Mouse (Mus musculus) embryonic facial prominence, embryonic 14.5 days (tissue): ENCODE data around the gene Trim31. TPM values are rescaled to one million over a fixed set of nuclear protein-coding genes. Genes with fewer than 3 reads are reported as not detected.

Experiments
- ATAC-seq: fragments of 200-750 bp; cut with Nextera tagmentation; 2 replicates; pipeline ENCODE4 v1.8.0; 2017; ENCODE audit warnings: low read depth, moderate number of reproducible peaks, moderate TSS enrichment
- DNase-seq: peaks from one replicate; pipeline ENCODE4 v3.0.0-alpha.2; 2015; ENCODE audit warnings: low spot score
- H3K27ac ChIP-seq: fragments of 300-500 bp; sonication (generic); replicated peaks from 2 replicates; pipeline ENCODE4 v1.5.1; 2014; ENCODE audit warnings: low read depth, mild to moderate bottlenecking, low read length, moderate library complexity
- H3K27me3 ChIP-seq: fragments of 300-500 bp; sonication (generic); replicated peaks from 2 replicates; pipeline ENCODE4 v1.6.1; 2014; ENCODE audit warnings: low read length; ENCODE audit not compliant: control insufficient read depth, insufficient read depth
- H3K36me3 ChIP-seq: fragments of 300-500 bp; sonication (generic); 2 replicates; pipeline ENCODE4 v1.6.1; 2014; ENCODE audit warnings: low read length, mixed read lengths; ENCODE audit not compliant: control insufficient read depth, insufficient read depth
- H3K4me1 ChIP-seq: fragments of 300-500 bp; sonication (generic); 2 replicates; pipeline ENCODE4 v1.6.1; 2014; ENCODE audit warnings: antibody characterized with exemption, low read length; ENCODE audit not compliant: control insufficient read depth, insufficient read depth
- H3K4me2 ChIP-seq: fragments of 300-500 bp; sonication (generic); 2 replicates; pipeline ENCODE4 v1.6.1; 2014; ENCODE audit warnings: low read depth, mild to moderate bottlenecking, low read length, moderate library complexity, mixed read lengths
- H3K4me3 ChIP-seq: fragments of 300-500 bp; sonication (generic); 2 replicates; pipeline ENCODE4 v1.5.1; 2014; ENCODE audit warnings: low read depth, mild to moderate bottlenecking, low read length
- H3K9ac ChIP-seq: fragments of 300-500 bp; sonication (generic); 2 replicates; pipeline ENCODE4 v1.6.1; 2014; ENCODE audit warnings: low read depth, mild to moderate bottlenecking, low read length, moderate library complexity, mixed read lengths
- H3K9me3 ChIP-seq: fragments of 300-500 bp; sonication (generic); 2 replicates; pipeline ENCODE4 v1.6.1; 2016; ENCODE audit warnings: low read length; ENCODE audit not compliant: control insufficient read depth
- WGBS: fragments of 180-500 bp; shearing (Covaris S2); extraction: QIAGEN DNeasy Blood & Tissue Kit; methylation state at CpG from one replicate; pipeline ENCODE4 v1.1.7; 2014; 5-methylcytosine and 5-hydroxymethylcytosine counted together
- polyA plus RNA-seq: library from polyadenylated mRNA; unstranded; fragments of >200 nt; fragmentation: Nextera tagmentation; extraction: Ambion mirVana; gene quantifications from 2 replicates; pipeline ENCODE4 v1.2.1, GENCODE M21; 2014

The Trim31 gene
- polyA plus RNA-seq, 1 experiment from 2014 or later: not detected

GRCm38 (mm10) chr17:36943691-36944090, 45.8 kb downstream of the Trim31 start:
- Histone ChIP-seq H3K27ac (no peak overlapping the region), H3K4me3 (peak overlapping the region; percentile 45; the same call in 1 of the 2 replicates), H3K9ac (no peak overlapping the region), H3K9me3 (no peaks in the 10 kb centered on the region), H3K4me2 (peak overlapping the region; percentile 70; the same call in 1 of the 2 replicates), H3K4me1 (peaks cover 6% of the 10 kb centered on the region; the same call in 1 of the 2 replicates), H3K36me3 (peaks cover 2% of the 10 kb centered on the region; the same call in 1 of the 2 replicates), H3K27me3 (peaks cover 70% of the 10 kb centered on the region)
- DNase-seq (no peak), ATAC-seq (no peak)
- 20% methylated on average over 5 of the region's 5 CpGs for WGBS

DNA sequence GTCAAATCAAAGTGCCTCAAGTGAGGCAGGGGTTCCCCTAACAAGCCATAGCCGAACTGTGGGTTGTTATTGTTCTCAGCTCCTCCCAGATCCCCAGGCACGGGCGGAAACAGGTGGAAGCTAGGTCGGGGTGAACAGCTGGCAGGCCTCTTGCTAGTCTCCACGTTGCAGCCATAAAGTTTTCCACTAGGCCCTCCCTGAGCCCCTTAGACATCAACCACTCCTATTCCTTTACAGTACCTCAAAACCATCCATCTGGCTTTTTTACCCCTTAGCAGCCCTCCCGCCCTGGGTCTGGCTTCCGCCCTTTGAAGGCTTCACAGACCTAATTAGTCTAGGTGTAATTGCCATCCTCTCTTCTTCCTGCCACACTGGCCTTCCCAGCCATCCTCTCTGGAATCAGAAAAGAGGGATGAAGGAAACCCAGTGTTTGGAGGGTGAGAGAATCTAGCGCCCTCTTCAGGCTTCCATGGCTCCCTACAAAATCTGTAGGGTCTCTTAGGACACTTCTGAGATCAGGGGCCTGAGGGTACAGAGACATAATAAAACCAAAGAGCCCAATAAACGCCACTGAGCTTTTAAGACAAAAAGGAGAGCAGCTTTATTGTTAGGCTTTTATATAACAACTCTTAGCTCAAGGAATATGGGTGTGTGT, 46.3 kb downstream of the Trim31 start:
- no peak for ATAC-seq
- no peaks in the 10 kb centered on the region for H3K9me3 ChIP-seq
- 18% methylated on average over 9 of the region's 9 CpGs for WGBS
- H3K4me3 ChIP-seq: no peak overlapping the region
- no peak overlapping the region for H3K27ac ChIP-seq
- H3K4me2 ChIP-seq: no peak overlapping the region
- H3K4me1 ChIP-seq: peaks cover 6% of the 10 kb centered on the region; the same call in 1 of the 2 replicates
- H3K9ac ChIP-seq: no peak overlapping the region
- H3K27me3 ChIP-seq: peaks cover 67% of the 10 kb centered on the region
- peaks cover 8% of the 10 kb centered on the region; the same call in 1 of the 2 replicates for H3K36me3 ChIP-seq
- peak; percentile 50 for DNase-seq

DNA sequence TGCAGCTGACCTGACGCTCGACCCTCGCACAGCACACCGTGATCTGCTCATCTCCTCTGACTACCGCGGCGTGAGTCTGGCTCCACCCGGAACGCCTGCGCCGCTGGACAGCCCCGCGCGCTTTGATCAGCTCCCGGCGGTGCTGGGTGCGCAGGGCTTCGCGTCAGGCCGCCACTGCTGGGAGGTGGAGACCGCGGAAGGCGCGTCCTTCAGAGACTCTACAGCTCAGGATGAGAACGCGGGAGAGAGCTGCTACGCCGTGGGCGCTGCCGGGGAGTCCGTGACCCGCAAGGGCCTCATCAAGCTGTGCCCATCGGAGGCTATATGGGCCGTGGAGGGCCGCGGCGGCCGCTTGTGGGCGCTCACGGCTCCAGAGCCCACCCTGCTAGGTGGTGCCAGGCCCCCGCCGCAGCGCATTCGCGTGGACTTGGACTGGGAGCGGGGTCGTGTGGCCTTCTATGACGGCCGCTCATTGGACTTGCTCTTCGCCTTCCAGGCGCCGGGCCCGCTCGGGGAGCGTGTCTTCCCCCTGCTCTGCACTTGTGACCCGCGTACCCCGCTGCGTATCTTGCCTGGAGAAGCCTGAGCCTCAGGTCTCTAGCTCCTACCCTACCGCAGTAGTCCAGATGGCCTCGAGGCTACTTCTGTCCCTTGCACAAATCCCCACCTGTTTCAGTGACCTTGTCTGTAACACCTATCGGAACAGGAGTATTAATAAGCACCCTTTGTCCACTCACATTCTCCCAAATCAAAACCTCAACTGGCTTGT, 49.3 kb downstream of the Trim31 start:
- H3K9ac ChIP-seq: peak overlapping the region; percentile 76
- no peak overlapping the region for H3K27ac ChIP-seq
- peak overlapping the region; percentile 98 for H3K4me2 ChIP-seq
- H3K27me3 ChIP-seq: peaks cover 45% of the 10 kb centered on the region
- H3K4me3 ChIP-seq: peak overlapping the region; percentile 52
- 1% methylated on average over 60 of the region's 62 CpGs for WGBS
- H3K9me3 ChIP-seq: no peaks in the 10 kb centered on the region
- H3K4me1 ChIP-seq: peaks cover 11% of the 10 kb centered on the region
- DNase-seq (peak; percentile 49), ATAC-seq (peak; percentile 39)
- H3K36me3 ChIP-seq: peaks cover 11% of the 10 kb centered on the region; the same call in 1 of the 2 replicates

- Histone ChIP-seq H3K4me2 (no peak overlapping the region), H3K4me3 (no peak overlapping the region), H3K9ac (no peak overlapping the region), H3K27me3 (peaks cover 35% of the 10 kb centered on the region), H3K36me3 (peaks cover 11% of the 10 kb centered on the region; the same call in 1 of the 2 replicates), H3K4me1 (peaks cover 11% of the 10 kb centered on the region), H3K9me3 (no peaks in the 10 kb centered on the region), H3K27ac (no peak overlapping the region)
- whole genome bisulfite sequencing: 79% methylated on average over 1 of the region's 1 CpGs
- DNase-seq (no peak), ATAC-seq (no peak)
Observed at GRCm38 (mm10) chr17:36948286-36948685, 50.4 kb downstream of the Trim31 start.

- WGBS: 90% methylated on average over 8 of the region's 8 CpGs
- H3K9ac ChIP-seq: no peak overlapping the region
- no peak overlapping the region for H3K27ac ChIP-seq
- no peak overlapping the region for H3K4me3 ChIP-seq
- DNase-seq (no peak), ATAC-seq (no peak)
- H3K9me3 ChIP-seq: no peaks in the 10 kb centered on the region
- H3K36me3 ChIP-seq: peaks cover 18% of the 10 kb centered on the region; the same call in 1 of the 2 replicates
- H3K4me1 ChIP-seq: peaks cover 11% of the 10 kb centered on the region
- no peak overlapping the region for H3K4me2 ChIP-seq
- H3K27me3 ChIP-seq: peaks cover 25% of the 10 kb centered on the region
Observed at GRCm38 (mm10) chr17:36949265-36949664, 51.3 kb downstream of the Trim31 start.

DNA sequence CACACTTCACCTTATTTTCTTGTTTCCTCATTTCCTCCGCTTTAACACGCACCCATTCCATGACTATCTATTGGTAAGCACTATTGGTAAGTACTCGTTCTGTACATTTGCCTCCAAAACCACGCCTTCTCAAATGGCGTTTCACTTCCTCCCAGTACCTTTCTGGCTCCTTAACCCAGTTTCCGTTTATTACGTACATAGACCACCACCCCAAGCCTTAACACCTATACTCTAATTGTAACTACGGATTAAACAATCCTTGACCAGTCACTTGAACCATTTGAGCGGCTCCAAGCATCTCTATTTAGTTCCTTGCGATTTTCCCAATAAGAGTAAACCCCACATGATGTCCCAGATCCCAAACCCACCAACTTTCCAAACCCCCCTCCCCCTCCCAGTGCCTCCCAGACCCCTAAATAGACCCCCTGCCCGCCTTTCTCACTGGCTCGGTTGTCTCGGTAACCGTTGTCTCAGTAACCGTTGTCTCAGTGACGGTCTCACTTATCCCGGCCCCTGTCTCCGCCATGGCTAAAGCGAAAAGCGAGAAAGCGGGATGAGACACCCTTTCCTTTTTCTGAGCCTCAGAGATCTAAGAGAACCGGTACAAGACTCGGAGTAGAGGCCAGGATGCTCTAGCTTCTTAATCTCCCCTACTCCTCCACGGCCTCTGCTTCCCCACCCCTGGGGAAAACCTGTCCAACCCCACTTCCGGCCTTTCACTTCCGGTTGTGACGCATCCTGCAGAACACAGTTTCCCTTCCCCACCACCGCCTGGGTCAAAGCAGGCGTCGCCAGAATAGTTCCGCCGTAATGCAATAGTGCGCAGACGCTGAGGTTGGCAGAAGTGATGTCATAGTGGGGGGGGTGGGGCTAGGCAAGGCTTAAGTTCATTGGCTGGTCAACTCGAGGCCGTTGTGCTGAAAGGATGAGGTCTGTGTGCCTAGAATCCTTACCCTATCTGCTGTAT, 53.3 kb downstream of the Trim31 start, which contains the start of gene Ppp1r11:
Gene Ppp1r11, minus strand, starts transcription at position 761 of the 967 bp plus-strand sequence.
- Histone ChIP-seq H3K27me3 (peaks cover 5% of the 10 kb centered on the region; the same call in 1 of the 2 replicates), H3K9ac (peak within 1 kb of the TSS; percentile 87), H3K4me2 (peak within 1 kb of the TSS; percentile 78), H3K4me1 (peaks cover 11% of the 10 kb centered on the region), H3K9me3 (no peaks in the 10 kb centered on the region), H3K4me3 (peak within 1 kb of the TSS; percentile 65), H3K27ac (peak within 1 kb of the TSS; percentile 76), H3K36me3 (peaks cover 35% of the 10 kb centered on the region)
- ATAC-seq: peak; percentile 97
- DNase-seq: peak; percentile 99
- WGBS: 3% methylated on average over 36 of the region's 36 CpGs

- H3K4me2 ChIP-seq: no peak overlapping the region
- ATAC-seq (no peak), DNase-seq (no peak)
- peaks cover 41% of the 10 kb centered on the region for H3K36me3 ChIP-seq
- peaks cover 11% of the 10 kb centered on the region for H3K4me1 ChIP-seq
- H3K27ac ChIP-seq: no peak overlapping the region
- H3K27me3 ChIP-seq: no peaks in the 10 kb centered on the region
- H3K4me3 ChIP-seq: no peak overlapping the region
- WGBS: 82% methylated on average over 2 of the region's 2 CpGs
- H3K9ac ChIP-seq: no peak overlapping the region
- H3K9me3 ChIP-seq: no peaks in the 10 kb centered on the region
Observed at GRCm38 (mm10) chr17:36952631-36953030, 54.7 kb downstream of the Trim31 start.

DNA sequence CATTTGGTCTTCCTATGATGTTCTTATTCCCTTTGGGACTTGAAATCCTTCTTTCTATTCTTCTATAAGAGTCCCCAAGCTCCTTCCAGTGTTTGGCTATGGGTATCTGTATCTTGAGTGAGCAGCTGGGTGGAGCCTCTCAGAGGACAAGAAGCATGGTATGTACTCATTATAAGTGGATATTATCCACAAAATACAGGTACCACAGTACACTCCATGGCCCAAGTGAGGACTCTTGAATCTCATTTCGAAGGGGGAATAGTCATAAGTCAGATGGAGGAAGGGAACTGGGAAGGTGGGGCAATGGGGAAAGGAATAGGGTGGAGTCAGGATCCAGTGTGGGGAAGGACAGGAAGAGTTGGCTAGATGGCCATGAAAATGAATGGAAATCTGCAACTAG, 55.1 kb downstream of the Trim31 start:
- H3K9me3 ChIP-seq: no peaks in the 10 kb centered on the region
- peaks cover 41% of the 10 kb centered on the region for H3K36me3 ChIP-seq
- no peaks in the 10 kb centered on the region for H3K27me3 ChIP-seq
- H3K9ac ChIP-seq: no peak overlapping the region
- WGBS: 92% methylated on average over 1 of the region's 1 CpGs
- no peak overlapping the region for H3K27ac ChIP-seq
- peaks cover 9% of the 10 kb centered on the region for H3K4me1 ChIP-seq
- H3K4me3 ChIP-seq: no peak overlapping the region
- no peak for ATAC-seq
- no peak for DNase-seq
- no peak overlapping the region for H3K4me2 ChIP-seq
